Mouse (Mus musculus) urinary bladder, adult 18-20 months (tissue): ENCODE measurements around the gene Dkk3.
A peak's percentile ranks its signal among the peaks of the same experiment; 100 is the strongest.
"Not testable (repeated sequence)": the region's sequence is repeated elsewhere in the genome, so short reads cannot be mapped to it uniquely, and the experiment has no call there.

Source experiments
- DNase-seq, 2 experiments: peaks; one replicate each; pipeline ENCODE4 v3.0.0; 2022; ENCODE audit warnings: low spot score in 2 of 2, mixed read lengths in 2 of 2

Gene Dkk3

GRCm38 (mm10) chr7:112169955-112170692, 11.3 kb upstream of the Dkk3 start:
- DNase-seq, result no peak

GRCm38 (mm10) chr7:112165593-112165992, 6.7 kb upstream of the Dkk3 start:
- DNase-seq, result no peak

DNA sequence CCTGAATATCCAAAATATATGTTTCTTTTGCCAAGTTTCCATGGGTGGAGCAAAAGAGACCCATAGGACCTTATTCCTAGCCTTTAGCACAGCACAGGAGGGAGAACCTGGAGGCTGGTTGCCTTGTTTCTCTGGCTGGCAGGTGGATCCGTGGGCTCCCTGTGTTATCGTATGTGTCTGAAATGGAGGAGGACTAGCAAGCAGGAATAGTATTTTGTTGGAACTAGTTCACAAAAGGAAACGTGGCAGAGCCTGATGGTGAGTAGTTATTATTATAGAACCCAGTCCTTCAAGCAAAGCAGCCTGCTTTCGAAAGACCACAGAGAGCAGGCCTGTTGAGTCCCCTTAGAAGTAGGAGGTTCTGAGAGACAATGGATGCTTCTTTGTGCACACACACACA, 6.2 kb upstream of the Dkk3 start:
- not testable (repeated sequence) for DNase-seq

DNA sequence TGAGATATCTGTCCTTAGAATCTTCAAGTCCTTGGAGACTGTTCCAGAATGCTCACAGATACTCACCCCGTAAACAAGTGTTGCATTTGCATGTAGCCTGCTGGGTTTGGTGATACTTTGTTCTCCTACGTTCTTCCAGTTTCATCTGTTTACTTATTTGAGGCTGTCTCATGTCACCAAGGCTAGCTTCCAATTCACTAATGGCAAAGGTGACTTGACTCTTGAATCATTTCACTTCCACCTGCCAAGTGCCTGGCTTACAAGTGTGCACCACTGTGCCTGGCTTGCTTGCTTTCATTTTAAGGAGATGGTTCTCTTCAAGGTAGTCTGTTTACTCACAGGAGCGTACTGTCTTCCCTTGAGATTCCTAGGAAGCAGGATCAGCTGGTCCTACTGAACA, 5.6 kb upstream of the Dkk3 start:
- no peak for DNase-seq

DNA sequence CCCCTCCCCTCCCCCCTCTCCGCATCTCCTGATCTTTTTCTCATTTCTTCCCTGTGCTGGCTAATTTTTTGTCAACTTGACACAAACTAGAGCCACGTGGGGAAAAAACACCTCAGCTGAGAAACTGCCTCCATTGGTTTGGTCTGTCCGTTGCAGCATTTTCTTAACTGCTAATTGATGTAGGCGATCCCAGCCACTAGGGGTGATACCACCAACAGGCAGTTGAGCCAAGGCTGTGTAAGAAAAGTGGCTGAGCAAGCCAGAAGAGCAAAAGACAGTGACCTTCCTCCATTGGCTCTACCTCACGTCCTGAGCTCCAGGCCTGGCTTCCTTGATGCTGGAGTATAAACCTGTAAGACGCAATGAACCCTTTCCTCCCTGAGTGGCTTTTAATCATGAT, 978 bp upstream of the Dkk3 start:
- DNase-seq, result no peak

- DNase-seq, result peak in 1 of 2 experiments; percentile 21
Measured at GRCm38 (mm10) chr7:112158316-112158741, 528 bp downstream of the Dkk3 start.

DNA sequence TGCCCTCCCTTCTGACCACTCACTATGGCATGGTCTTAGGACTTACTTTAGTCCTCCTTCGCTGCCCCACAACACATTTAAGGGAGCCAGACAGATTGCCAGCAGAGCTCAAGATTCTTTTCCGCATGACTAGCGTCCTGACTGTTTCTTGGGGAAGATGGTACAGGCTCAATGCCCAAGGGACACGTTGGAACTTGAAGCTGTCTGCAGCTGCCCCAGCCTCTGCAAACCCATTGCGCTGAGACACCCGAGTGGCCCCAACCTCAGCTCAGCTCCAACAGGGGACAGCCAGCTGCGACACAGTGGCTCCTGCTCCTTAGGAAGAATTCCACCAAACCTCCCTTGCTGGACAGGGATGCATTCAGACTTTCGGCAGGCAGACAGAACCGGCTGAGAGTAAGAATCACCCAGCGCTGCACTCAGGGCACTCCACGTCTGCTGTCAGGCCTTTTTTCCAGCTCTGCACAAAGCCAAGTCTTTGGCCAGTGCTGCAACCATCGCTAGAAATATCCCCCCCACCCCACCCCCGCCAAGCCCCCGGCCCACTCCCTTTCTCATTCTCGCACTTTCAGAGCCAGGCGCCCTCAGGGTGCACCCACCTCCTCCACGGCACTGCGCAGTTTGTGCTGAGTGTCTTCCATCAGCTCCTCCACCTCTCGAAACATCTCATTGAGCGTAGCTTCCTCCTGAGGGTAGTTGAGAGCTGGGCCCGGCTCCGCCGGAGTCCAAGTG, 1.1 kb downstream of the Dkk3 start:
- peak in 1 of 2 experiments; percentile 25 for DNase-seq

- no peak for DNase-seq
Measured at GRCm38 (mm10) chr7:112155194-112155593, 3.7 kb downstream of the Dkk3 start.

DNA sequence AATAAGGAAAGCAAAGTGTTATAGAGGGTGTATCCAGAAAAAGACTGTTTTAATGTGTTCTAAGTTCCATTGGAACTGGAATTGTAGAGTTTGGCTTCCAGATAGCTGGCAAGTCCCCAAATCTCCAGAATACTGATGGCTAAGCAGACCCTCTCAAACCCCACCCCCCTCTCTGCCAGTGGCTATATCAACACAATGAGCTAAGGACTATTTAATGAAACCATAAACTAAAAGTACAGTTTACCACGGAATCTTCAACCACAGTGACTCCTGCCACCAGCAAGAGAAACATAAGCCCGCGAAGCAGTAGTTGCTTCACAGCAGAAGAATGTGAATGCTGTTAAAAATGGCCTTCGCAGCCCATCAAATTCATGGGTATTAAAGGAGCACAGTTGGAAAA, 4.4 kb downstream of the Dkk3 start:
- no peak for DNase-seq

DNA sequence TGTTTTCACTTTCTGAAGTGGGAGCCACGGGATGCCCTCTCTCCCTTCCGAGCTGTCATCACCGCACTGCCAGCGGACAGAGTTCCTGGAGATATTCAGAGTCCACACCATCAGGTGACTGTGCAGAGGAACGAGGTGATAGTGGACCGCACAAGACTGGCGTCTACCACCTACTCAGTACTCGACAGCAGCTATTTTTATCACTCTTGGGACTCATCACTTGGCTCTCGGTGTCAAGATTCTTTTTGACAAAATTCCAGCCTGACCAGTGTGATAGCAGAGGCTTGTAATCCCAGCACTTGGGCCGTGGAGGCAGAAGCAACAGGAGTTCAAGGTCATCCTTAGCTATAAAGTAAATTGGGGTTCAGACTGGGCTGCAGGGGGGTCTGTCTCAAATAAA, 9.7 kb downstream of the Dkk3 start:
- DNase-seq, result no peak

DNA sequence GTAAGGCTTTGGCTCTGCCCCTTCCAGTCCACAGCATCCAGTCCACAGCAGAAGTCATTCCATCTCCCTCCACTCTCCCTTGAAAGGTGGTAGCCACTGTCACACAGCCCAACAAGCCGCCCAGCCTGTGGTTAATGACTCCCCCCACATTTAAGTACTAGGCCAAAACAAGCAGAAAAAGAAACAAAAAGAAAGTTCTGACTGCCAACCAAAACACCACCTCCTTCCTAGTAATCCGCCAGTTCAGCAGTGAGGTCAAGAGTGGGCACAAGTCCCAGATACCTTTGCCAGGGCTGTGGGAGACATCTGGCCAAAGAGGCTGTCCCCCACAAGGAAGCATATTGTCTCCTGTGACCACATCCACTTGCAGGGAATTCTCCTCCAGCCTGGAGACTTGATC, 10.9 kb downstream of the Dkk3 start:
- DNase-seq, result no peak

DNA sequence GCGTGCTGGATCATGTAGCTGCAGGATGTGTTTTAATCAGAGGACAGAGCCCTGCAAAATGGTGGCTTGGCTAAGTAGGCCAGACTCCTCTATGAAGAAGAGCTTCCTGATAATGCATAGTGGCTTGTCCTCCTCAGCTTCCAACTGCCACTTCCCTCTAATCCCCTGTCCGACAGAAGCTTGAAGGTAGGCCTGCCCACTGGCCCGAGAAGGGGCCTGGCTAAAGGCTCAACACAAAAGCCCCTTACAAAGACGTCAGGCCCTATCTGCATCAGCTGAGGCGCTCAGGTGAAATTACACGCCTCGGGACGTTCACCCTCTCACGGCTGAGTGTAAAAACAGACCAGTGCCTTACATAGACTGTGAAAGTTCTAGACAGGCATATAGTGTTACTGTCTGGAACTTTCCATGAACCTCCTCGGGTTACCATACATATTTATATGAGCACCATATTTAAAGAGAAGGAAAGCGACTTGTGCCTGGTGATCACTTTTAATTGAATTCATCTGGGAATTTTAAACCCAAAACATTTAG, 14.1 kb downstream of the Dkk3 start:
- DNase-seq, result no peak

- DNase-seq, result no peak
Measured at GRCm38 (mm10) chr7:112143978-112144377, 14.9 kb downstream of the Dkk3 start.

- DNase-seq, result no peak
Measured at GRCm38 (mm10) chr7:112143090-112143500, 15.8 kb downstream of the Dkk3 start.

- DNase-seq, result no peak
Measured at GRCm38 (mm10) chr7:112142616-112143015, 16.2 kb downstream of the Dkk3 start.

GRCm38 (mm10) chr7:112140725-112141124, 18.1 kb downstream of the Dkk3 start:
- no peak for DNase-seq

GRCm38 (mm10) chr7:112138509-112139405, 20.1 kb downstream of the Dkk3 start:
- DNase-seq, result peak; percentile 23 to 53

DNA sequence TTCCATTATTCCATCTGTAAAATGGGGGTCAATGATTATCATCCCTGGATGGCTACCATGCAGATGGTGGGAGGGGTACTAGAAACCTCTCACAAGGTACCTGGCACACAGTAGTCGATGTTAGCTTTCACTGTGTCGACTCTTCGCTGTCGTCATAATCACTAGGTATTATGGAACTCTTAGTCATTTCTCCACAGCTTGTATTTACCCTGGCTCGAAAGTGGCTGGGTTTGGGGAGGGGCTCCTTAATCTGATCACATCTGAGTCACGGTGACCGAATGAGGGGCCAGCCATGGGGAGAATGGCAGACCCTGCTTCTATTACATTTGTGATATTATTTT, 20.7 kb downstream of the Dkk3 start:
- DNase-seq, result peak in 1 of 2 experiments; percentile 37

- no peak for DNase-seq
Measured at GRCm38 (mm10) chr7:112136537-112136936, 22.3 kb downstream of the Dkk3 start.

- DNase-seq, result no peak
Measured at GRCm38 (mm10) chr7:112135161-112135560, 23.7 kb downstream of the Dkk3 start.

GRCm38 (mm10) chr7:112133277-112133676, 25.6 kb downstream of the Dkk3 start:
- no peak for DNase-seq

GRCm38 (mm10) chr7:112132005-112132404, 26.9 kb downstream of the Dkk3 start:
- DNase-seq, result no peak
